Mouse (Mus musculus): Measurements from ENCODE around the gene Olfr618. TPM values are rescaled to one million over a fixed set of nuclear protein-coding genes. Genes with fewer than 3 reads are reported as not detected.

The Olfr618 gene
- polyA plus RNA-seq, 1 experiment from 2014 or later, result not detected

Small RNAs within 50 kb of the gene (microRNA-seq; reads per million reads assigned to microRNA genes)
- gene Gm26506, result not detected

Other genes with a start within 250 kb of the Olfr618 start
- gene Olfr600, start 240.4 kb upstream of the Olfr618 start, polyA plus RNA-seq (2016; fragmentation: Nextera tagmentation; extraction: Ambion mirVana), result not detected in 2 replicates
- not detected in 2 replicates for gene Olfr601, start 227.4 kb upstream of the Olfr618 start, polyA plus RNA-seq (2016; fragmentation: Nextera tagmentation; extraction: Ambion mirVana)
- not detected in 2 replicates for gene Olfr603, start 203.9 kb upstream of the Olfr618 start, polyA plus RNA-seq (2016; fragmentation: Nextera tagmentation; extraction: Ambion mirVana)
- not detected in 2 replicates for gene Usp17lc, start 175.0 kb upstream of the Olfr618 start, polyA plus RNA-seq (2016; fragmentation: Nextera tagmentation; extraction: Ambion mirVana)
- gene Olfr605, start 144.7 kb upstream of the Olfr618 start, polyA plus RNA-seq (2016; fragmentation: Nextera tagmentation; extraction: Ambion mirVana), result not detected in 2 replicates
- not detected in 2 replicates for gene Olfr606, start 141.1 kb upstream of the Olfr618 start, polyA plus RNA-seq (2016; fragmentation: Nextera tagmentation; extraction: Ambion mirVana)
- gene Olfr607, start 126.0 kb upstream of the Olfr618 start, polyA plus RNA-seq (2016; fragmentation: Nextera tagmentation; extraction: Ambion mirVana), result not detected in 2 replicates
- gene Olfr608, start 120.2 kb upstream of the Olfr618 start, polyA plus RNA-seq (2016; fragmentation: Nextera tagmentation; extraction: Ambion mirVana), result not detected in 2 replicates
- gene Olfr609, start 92.0 kb upstream of the Olfr618 start, polyA plus RNA-seq (2016; fragmentation: Nextera tagmentation; extraction: Ambion mirVana), result not detected in 2 replicates
- not detected in 2 replicates for gene Olfr610, start 78.0 kb upstream of the Olfr618 start, polyA plus RNA-seq (2016; fragmentation: Nextera tagmentation; extraction: Ambion mirVana)
- not detected in 2 replicates for gene Olfr611, start 69.3 kb upstream of the Olfr618 start, polyA plus RNA-seq (2016; fragmentation: Nextera tagmentation; extraction: Ambion mirVana)
- gene Olfr612, start 47.4 kb upstream of the Olfr618 start, polyA plus RNA-seq (2016; fragmentation: Nextera tagmentation; extraction: Ambion mirVana), result not detected in 2 replicates
- not detected in 2 replicates for gene Olfr613, start 42.0 kb upstream of the Olfr618 start, polyA plus RNA-seq (2016; fragmentation: Nextera tagmentation; extraction: Ambion mirVana)
- gene Olfr615, start 34.0 kb upstream of the Olfr618 start, polyA plus RNA-seq (2016; fragmentation: Nextera tagmentation; extraction: Ambion mirVana), result not detected in 2 replicates
- gene Olfr616, start 21.0 kb upstream of the Olfr618 start, polyA plus RNA-seq (2016; fragmentation: Nextera tagmentation; extraction: Ambion mirVana), result not detected in 2 replicates
- gene Olfr617, start 17.0 kb upstream of the Olfr618 start, polyA plus RNA-seq (2016; fragmentation: Nextera tagmentation; extraction: Ambion mirVana), result not detected in 2 replicates
- not detected in 2 replicates for gene Olfr619, start 10.5 kb downstream of the Olfr618 start, polyA plus RNA-seq (2016; fragmentation: Nextera tagmentation; extraction: Ambion mirVana)
- gene Olfr620, start 22.4 kb downstream of the Olfr618 start, polyA plus RNA-seq (2016; fragmentation: Nextera tagmentation; extraction: Ambion mirVana), result not detected in 2 replicates
- gene Olfr622, start 52.6 kb downstream of the Olfr618 start, polyA plus RNA-seq (2016; fragmentation: Nextera tagmentation; extraction: Ambion mirVana), result not detected in 2 replicates
- gene Olfr623, start 73.6 kb downstream of the Olfr618 start, polyA plus RNA-seq (2016; fragmentation: Nextera tagmentation; extraction: Ambion mirVana), result not detected in 2 replicates
- gene Olfr624, start 81.1 kb downstream of the Olfr618 start, polyA plus RNA-seq (2016; fragmentation: Nextera tagmentation; extraction: Ambion mirVana), result not detected in 2 replicates
- gene Olfr625-ps1, start 92.6 kb downstream of the Olfr618 start, polyA plus RNA-seq (2016; fragmentation: Nextera tagmentation; extraction: Ambion mirVana), result not detected in 2 replicates
- not detected in 2 replicates for gene Olfr243, start 124.6 kb downstream of the Olfr618 start, polyA plus RNA-seq (2016; fragmentation: Nextera tagmentation; extraction: Ambion mirVana)
- not detected in 2 replicates for gene Olfr628, start 140.3 kb downstream of the Olfr618 start, polyA plus RNA-seq (2016; fragmentation: Nextera tagmentation; extraction: Ambion mirVana)
- not detected in 2 replicates for gene Olfr629, start 154.8 kb downstream of the Olfr618 start, polyA plus RNA-seq (2016; fragmentation: Nextera tagmentation; extraction: Ambion mirVana)
- gene Olfr630, start 167.2 kb downstream of the Olfr618 start, polyA plus RNA-seq (2016; fragmentation: Nextera tagmentation; extraction: Ambion mirVana), result not detected in 2 replicates
- not detected in 2 replicates for gene Olfr69, start 181.5 kb downstream of the Olfr618 start, polyA plus RNA-seq (2016; fragmentation: Nextera tagmentation; extraction: Ambion mirVana)
- not detected in 2 replicates for gene Olfr68, start 189.6 kb downstream of the Olfr618 start, polyA plus RNA-seq (2016; fragmentation: Nextera tagmentation; extraction: Ambion mirVana)
- gene Olfr67, start 201.7 kb downstream of the Olfr618 start, polyA plus RNA-seq (2016; fragmentation: Nextera tagmentation; extraction: Ambion mirVana), result not detected in 2 replicates
- gene Hbb-bt, start 223.9 kb downstream of the Olfr618 start, polyA plus RNA-seq (2016; fragmentation: Nextera tagmentation; extraction: Ambion mirVana), result 662 and 699 TPM in 2 replicates
- gene Hbb-bs, start 238.0 kb downstream of the Olfr618 start, polyA plus RNA-seq (2016; fragmentation: Nextera tagmentation; extraction: Ambion mirVana), result 567 and 639 TPM in 2 replicates

Measured in neural tube, embryonic 12.5 days (tissue).